Mouse (Mus musculus) neural tube, embryonic 11.5 days (tissue): ENCODE measurements around the gene Gca. TPM values are rescaled to one million over a fixed set of nuclear protein-coding genes. Genes with fewer than 3 reads are reported as not detected.

Experiments used
- ATAC-seq: fragments of 200-750 bp; cut with Nextera tagmentation; 2 replicates; pipeline ENCODE4 v1.8.0; 2017; ENCODE audit warnings: moderate number of reproducible peaks, mild to moderate bottlenecking, moderate TSS enrichment, moderate library complexity; ENCODE audit not compliant: insufficient read depth, low FRiP score, low TSS enrichment
- DNase-seq: peaks from one replicate; pipeline ENCODE4 v3.0.0-alpha.2; 2015; ENCODE audit warnings: low spot score
- H3K27ac ChIP-seq: fragments of 300-500 bp; sonication (generic); 2 replicates; pipeline ENCODE4 v1.5.1; 2014; ENCODE audit warnings: low read depth, mild to moderate bottlenecking, low read length
- H3K27me3 ChIP-seq: fragments of 300-500 bp; sonication (generic); 2 replicates; pipeline ENCODE4 v1.6.1; 2014; ENCODE audit warnings: mild to moderate bottlenecking, low read length, mixed read lengths; ENCODE audit not compliant: control insufficient read depth, insufficient read depth
- H3K36me3 ChIP-seq: fragments of 300-500 bp; sonication (generic); 2 replicates; pipeline ENCODE4 v1.6.1; 2014; ENCODE audit warnings: mild to moderate bottlenecking, low read length, moderate library complexity, mixed read lengths; ENCODE audit not compliant: control insufficient read depth, insufficient read depth
- H3K4me1 ChIP-seq: fragments of 300-500 bp; sonication (generic); 2 replicates; pipeline ENCODE4 v1.6.1; 2014; ENCODE audit warnings: low read length, mixed read lengths; ENCODE audit not compliant: control insufficient read depth, insufficient read depth
- H3K4me2 ChIP-seq: fragments of 300-500 bp; sonication (generic); 2 replicates; pipeline ENCODE4 v1.6.1; 2014; ENCODE audit warnings: low read depth, mild to moderate bottlenecking, moderate library complexity
- H3K4me3 ChIP-seq: fragments of 300-500 bp; sonication (generic); 2 replicates; pipeline ENCODE4 v1.5.1; 2014; ENCODE audit warnings: low read depth, low read length
- H3K9ac ChIP-seq: fragments of 300-500 bp; sonication (generic); 2 replicates; pipeline ENCODE4 v1.6.1; 2014; ENCODE audit warnings: mild to moderate bottlenecking, low read length
- H3K9me3 ChIP-seq: fragments of 300-500 bp; sonication (generic); 2 replicates; pipeline ENCODE4 v1.6.1; 2016; ENCODE audit warnings: low read length; ENCODE audit not compliant: control insufficient read depth
- WGBS: fragments of 180-500 bp; shearing (Covaris S2); extraction: QIAGEN DNeasy Blood & Tissue Kit; methylation state at CpG from one replicate; pipeline ENCODE4 v1.1.7; 2014; 5-methylcytosine and 5-hydroxymethylcytosine counted together
- polyA plus RNA-seq: library from polyadenylated mRNA; unstranded; fragments of >200 nt; fragmentation: Nextera tagmentation; extraction: Ambion mirVana; gene quantifications from 2 replicates; pipeline ENCODE4 v1.2.1, GENCODE M21; 2014

Gene Gca
- polyA plus RNA-seq, 1 experiment from 2014 or later, result 1.6 TPM

GRCm38 (mm10) chr2:62727732-62728131 is 63.6 kb downstream of the Gca start:
- Histone ChIP-seq H3K36me3 (no peaks in the 10 kb centered on the region), H3K4me2 (no peak overlapping the region), H3K9ac (no peak overlapping the region), H3K4me3 (no peak overlapping the region), H3K27ac (no peak overlapping the region), H3K27me3 (no peaks in the 10 kb centered on the region), H3K4me1 (no peaks in the 10 kb centered on the region), H3K9me3 (no peaks in the 10 kb centered on the region)
- WGBS, result 88% methylated on average over 2 of the region's 2 CpGs
- DNase-seq (no peak), ATAC-seq (no peak)

GRCm38 (mm10) chr2:62730671-62731070 is 66.6 kb downstream of the Gca start:
- H3K36me3 ChIP-seq, result no peaks in the 10 kb centered on the region
- H3K4me2 ChIP-seq, result no peak overlapping the region
- no peak overlapping the region for H3K9ac ChIP-seq
- no peaks in the 10 kb centered on the region for H3K4me1 ChIP-seq
- DNase-seq (no peak), ATAC-seq (no peak)
- H3K27me3 ChIP-seq, result no peaks in the 10 kb centered on the region
- no peaks in the 10 kb centered on the region for H3K9me3 ChIP-seq
- H3K4me3 ChIP-seq, result no peak overlapping the region
- H3K27ac ChIP-seq, result no peak overlapping the region
- WGBS, result 71% methylated on average over 1 of the region's 1 CpGs

GRCm38 (mm10) chr2:62743098-62743497 is 79.0 kb downstream of the Gca start:
- WGBS, result 88% methylated on average over 2 of the region's 2 CpGs
- DNase-seq, result no peak
- no peaks in the 10 kb centered on the region for H3K4me1 ChIP-seq
- no peak overlapping the region for H3K9ac ChIP-seq
- no peaks in the 10 kb centered on the region for H3K36me3 ChIP-seq
- no peaks in the 10 kb centered on the region for H3K9me3 ChIP-seq
- H3K27ac ChIP-seq, result no peak overlapping the region
- no peak for ATAC-seq
- no peak overlapping the region for H3K4me3 ChIP-seq
- H3K4me2 ChIP-seq, result no peak overlapping the region
- no peaks in the 10 kb centered on the region for H3K27me3 ChIP-seq

Other genes with a start within 250 kb of the Gca start
- 0.21 TPM in 1 of 2 replicates, not detected in the other for gene Gcg, start 180.6 kb upstream of the Gca start, polyA plus RNA-seq
- gene Fap, start 90.2 kb upstream of the Gca start, polyA plus RNA-seq, result 10.7 and 11.7 TPM in 2 replicates
- gene Ifih1, start 18.0 kb upstream of the Gca start, polyA plus RNA-seq, result 1.4 and 1.8 TPM in 2 replicates